Mouse (Mus musculus) cerebellum, adult 2 months (tissue): ENCODE results near the gene Trim31. TPM values are rescaled to one million over a fixed set of nuclear protein-coding genes. Genes with fewer than 3 reads are reported as not detected.

Experiments
- DNase-seq, 2 experiments: peaks; one replicate each; pipeline ENCODE4 v3.0.0; 2021
- H3K27ac ChIP-seq: fragments of 200-500 bp; 2 replicates; pipeline ENCODE4 v1.5.1; 2012; ENCODE audit warnings: low read length, control low read depth, inconsistent platforms; ENCODE audit not compliant: insufficient read depth
- H3K27me3 ChIP-seq: fragments of 200-500 bp; 2 replicates; pipeline ENCODE4 v1.6.1; 2012; ENCODE audit warnings: inconsistent platforms, mild to moderate bottlenecking, low read length, moderate library complexity; ENCODE audit not compliant: control insufficient read depth, insufficient read depth
- H3K4me1 ChIP-seq: fragments of 200-500 bp; 2 replicates; pipeline ENCODE4 v1.6.1; 2011; ENCODE audit warnings: low read length; ENCODE audit not compliant: control insufficient read depth, insufficient read depth
- H3K4me3 ChIP-seq: fragments of 200-500 bp; replicated peaks from 2 replicates; pipeline ENCODE3; 2011; ENCODE audit warnings: mild to moderate bottlenecking, low read depth, low read length, control low read depth; ENCODE audit not compliant: insufficient read depth
- CTCF ChIP-seq: fragments of 200-500 bp; IDR thresholded peaks from 2 replicates; pipeline ENCODE4 v1.5.1; 2011; ENCODE audit warnings: low read depth, mild to moderate bottlenecking, control low read depth, low read length, moderate library complexity, borderline replicate concordance; ENCODE audit not compliant: insufficient read depth
- POLR2A ChIP-seq: fragments of 200-500 bp; IDR thresholded peaks from 2 replicates; pipeline ENCODE4 v1.6.1; 2011; ENCODE audit warnings: low read length, control low read depth, borderline replicate concordance; ENCODE audit not compliant: insufficient read depth
- WGBS: fragments of 180-500 bp; shearing (Covaris S2); methylation state at CpG from one replicate; pipeline ENCODE4 v1.1.7; 2018; 5-methylcytosine and 5-hydroxymethylcytosine counted together
- polyA plus RNA-seq: library from polyadenylated mRNA; depleted of rRNA; stranded (reverse); fragments of >200 nt; gene quantifications from 2 replicates; pipeline ENCODE4 v1.2.3, GENCODE M21; 2012

Trim31 gene
- polyA plus RNA-seq, 1 experiment: not detected

DNA sequence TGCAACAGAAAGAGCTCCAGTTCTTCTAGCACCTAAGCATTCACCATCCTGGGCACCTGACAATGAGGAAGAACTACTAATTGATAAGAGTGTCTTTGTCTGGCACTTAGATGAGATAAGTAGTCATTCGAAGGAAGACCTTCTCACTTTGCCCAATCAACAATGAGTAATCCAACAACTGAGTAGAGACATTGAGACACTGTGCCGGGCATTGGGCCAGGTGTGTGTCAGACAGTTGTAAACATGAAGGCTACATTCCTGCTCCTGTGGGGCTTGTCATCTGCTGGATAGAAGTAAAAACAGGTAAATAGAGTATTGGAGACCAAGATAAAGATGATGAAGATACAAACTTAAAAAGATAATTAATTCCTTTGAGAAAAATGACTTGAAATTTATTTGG, 40.1 kb downstream of the Trim31 start:
- DNase-seq: no peak
- Histone ChIP-seq H3K27me3 (no peaks in the 10 kb centered on the region; the same call in 1 of the 2 replicates), H3K4me3 (no peak overlapping the region), H3K4me1 (0 out of 2 replicates have a peak, but pooled peaks cover 4% of the 10 kb centered on the region), H3K27ac (no peak overlapping the region)
- TF ChIP-seq CTCF: no peak
- no peak for TF ChIP-seq POLR2A
- 74% methylated on average over 2 of the region's 2 CpGs for WGBS

DNA sequence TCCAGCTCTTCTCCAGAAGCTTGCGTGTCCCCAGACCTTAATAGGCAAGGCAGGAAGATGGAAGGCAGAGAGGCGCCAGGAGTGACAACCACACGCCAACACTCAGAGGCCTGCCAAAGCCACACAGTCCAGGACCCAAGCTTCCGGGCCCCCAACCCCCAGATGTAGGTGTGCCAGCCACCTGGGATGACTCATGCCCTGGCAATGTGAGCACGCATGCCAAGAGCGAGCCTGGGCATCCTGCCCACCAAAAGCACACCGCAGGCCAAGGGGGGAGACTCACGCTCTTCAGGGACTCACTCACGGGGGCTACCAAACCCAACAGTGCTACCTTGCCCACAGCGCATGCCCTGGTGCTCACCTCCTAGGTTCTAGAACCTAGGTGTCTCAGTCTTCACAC, 44.5 kb downstream of the Trim31 start:
- WGBS: 10% methylated on average over 10 of the region's 10 CpGs
- H3K27ac ChIP-seq: peak overlapping the region; percentile 38
- H3K4me3 ChIP-seq: peak overlapping the region; percentile 59
- no peak for TF ChIP-seq CTCF
- TF ChIP-seq POLR2A: no peak
- DNase-seq: peak; percentile 84 to 85
- H3K4me1 ChIP-seq: peaks cover 6% of the 10 kb centered on the region; the same call in 1 of the 2 replicates
- H3K27me3 ChIP-seq: no peaks in the 10 kb centered on the region; the same call in 1 of the 2 replicates

DNA sequence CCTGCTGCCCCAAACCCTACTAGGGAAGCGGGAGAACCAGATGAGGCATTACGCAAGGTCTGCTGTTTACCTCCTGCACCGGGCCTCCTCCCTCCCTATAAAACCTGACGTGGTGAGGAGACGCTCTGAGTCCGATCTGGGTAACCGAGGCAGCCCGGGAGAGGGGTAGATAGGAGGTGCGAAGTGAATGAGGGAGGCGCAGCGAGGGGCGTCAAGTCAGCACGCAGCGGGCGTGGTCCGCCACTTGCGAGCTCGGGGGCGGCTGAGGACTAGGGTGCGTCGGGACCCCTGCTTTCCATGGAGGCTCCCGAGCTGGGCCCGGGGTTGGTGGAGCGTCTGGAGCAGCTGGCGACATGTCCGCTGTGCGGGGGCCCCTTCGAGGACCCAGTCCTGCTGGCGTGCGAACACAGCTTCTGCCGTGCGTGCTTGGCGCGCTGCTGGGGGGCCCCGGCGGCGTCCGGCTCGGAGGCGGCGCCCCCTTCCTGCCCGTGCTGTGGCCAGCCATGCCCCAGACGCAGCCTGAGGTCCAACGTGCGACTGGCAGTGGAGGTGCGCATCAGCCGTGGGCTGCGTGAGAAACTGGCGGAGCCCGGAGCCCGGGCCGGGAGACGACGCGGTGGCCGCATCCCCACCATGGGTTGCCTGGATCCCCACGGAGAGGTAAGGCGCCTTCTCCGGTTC, 45.0 kb downstream of the Trim31 start, which contains the start of gene Rnf39:
Gene Rnf39, plus strand, starts transcription at position 128 of the 681 bp plus-strand sequence.
- Histone ChIP-seq H3K27ac (peak within 1 kb of the TSS; percentile 38), H3K27me3 (no peaks in the 10 kb centered on the region; the same call in 1 of the 2 replicates), H3K4me1 (peaks cover 8% of the 10 kb centered on the region; the same call in 1 of the 2 replicates), H3K4me3 (peak within 1 kb of the TSS; percentile 59)
- WGBS: 2% methylated on average over 59 of the region's 59 CpGs
- TF ChIP-seq CTCF (no peak), POLR2A (0 out of 2 replicates have a peak, but pooled peaks have one; percentile 11)
- peak; percentile 50 to 65 for DNase-seq

DNA sequence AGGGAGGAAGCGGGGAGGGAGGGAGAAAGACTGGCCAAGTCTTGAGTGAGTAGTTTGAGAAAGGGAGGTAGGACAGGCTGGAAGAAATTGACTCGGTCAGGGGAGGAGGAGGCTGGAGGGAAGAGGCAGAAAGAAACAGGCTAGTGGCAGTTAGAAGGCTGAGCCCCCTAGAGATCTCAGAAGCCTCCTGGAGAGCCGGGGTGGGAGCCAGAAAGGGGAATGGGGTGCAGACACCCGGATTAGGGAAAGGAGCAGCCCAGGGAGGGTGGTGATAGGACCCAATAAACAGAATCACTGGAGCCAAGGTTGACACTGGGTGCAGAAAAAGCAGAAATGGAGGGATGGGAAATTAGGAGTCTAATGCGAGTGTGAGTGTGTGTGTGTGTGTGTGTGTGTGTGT, 45.8 kb downstream of the Trim31 start:
- DNase-seq: peak in 1 of 2 experiments; percentile 10
- H3K27ac ChIP-seq: no peak overlapping the region
- peaks cover 8% of the 10 kb centered on the region; the same call in 1 of the 2 replicates for H3K4me1 ChIP-seq
- H3K27me3 ChIP-seq: no peaks in the 10 kb centered on the region
- TF ChIP-seq POLR2A (no peak), CTCF (no peak)
- WGBS: 52% methylated on average over 5 of the region's 5 CpGs
- H3K4me3 ChIP-seq: peak overlapping the region; percentile 59

DNA sequence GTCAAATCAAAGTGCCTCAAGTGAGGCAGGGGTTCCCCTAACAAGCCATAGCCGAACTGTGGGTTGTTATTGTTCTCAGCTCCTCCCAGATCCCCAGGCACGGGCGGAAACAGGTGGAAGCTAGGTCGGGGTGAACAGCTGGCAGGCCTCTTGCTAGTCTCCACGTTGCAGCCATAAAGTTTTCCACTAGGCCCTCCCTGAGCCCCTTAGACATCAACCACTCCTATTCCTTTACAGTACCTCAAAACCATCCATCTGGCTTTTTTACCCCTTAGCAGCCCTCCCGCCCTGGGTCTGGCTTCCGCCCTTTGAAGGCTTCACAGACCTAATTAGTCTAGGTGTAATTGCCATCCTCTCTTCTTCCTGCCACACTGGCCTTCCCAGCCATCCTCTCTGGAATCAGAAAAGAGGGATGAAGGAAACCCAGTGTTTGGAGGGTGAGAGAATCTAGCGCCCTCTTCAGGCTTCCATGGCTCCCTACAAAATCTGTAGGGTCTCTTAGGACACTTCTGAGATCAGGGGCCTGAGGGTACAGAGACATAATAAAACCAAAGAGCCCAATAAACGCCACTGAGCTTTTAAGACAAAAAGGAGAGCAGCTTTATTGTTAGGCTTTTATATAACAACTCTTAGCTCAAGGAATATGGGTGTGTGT, 46.3 kb downstream of the Trim31 start:
- Histone ChIP-seq H3K4me1 (peaks cover 8% of the 10 kb centered on the region; the same call in 1 of the 2 replicates), H3K4me3 (peak overlapping the region; percentile 10), H3K27ac (no peak overlapping the region), H3K27me3 (no peaks in the 10 kb centered on the region)
- peak; percentile 15; the same call in 1 of the 2 replicates for TF ChIP-seq CTCF
- no peak for TF ChIP-seq POLR2A
- 52% methylated on average over 9 of the region's 9 CpGs for WGBS
- DNase-seq: peak; percentile 22 to 38

DNA sequence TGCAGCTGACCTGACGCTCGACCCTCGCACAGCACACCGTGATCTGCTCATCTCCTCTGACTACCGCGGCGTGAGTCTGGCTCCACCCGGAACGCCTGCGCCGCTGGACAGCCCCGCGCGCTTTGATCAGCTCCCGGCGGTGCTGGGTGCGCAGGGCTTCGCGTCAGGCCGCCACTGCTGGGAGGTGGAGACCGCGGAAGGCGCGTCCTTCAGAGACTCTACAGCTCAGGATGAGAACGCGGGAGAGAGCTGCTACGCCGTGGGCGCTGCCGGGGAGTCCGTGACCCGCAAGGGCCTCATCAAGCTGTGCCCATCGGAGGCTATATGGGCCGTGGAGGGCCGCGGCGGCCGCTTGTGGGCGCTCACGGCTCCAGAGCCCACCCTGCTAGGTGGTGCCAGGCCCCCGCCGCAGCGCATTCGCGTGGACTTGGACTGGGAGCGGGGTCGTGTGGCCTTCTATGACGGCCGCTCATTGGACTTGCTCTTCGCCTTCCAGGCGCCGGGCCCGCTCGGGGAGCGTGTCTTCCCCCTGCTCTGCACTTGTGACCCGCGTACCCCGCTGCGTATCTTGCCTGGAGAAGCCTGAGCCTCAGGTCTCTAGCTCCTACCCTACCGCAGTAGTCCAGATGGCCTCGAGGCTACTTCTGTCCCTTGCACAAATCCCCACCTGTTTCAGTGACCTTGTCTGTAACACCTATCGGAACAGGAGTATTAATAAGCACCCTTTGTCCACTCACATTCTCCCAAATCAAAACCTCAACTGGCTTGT, 49.3 kb downstream of the Trim31 start:
- peaks cover 8% of the 10 kb centered on the region; the same call in 1 of the 2 replicates for H3K4me1 ChIP-seq
- H3K27me3 ChIP-seq: no peaks in the 10 kb centered on the region
- TF ChIP-seq POLR2A (no peak; the same call in 1 of the 2 replicates), CTCF (no peak)
- peak overlapping the region; percentile 77 for H3K4me3 ChIP-seq
- WGBS: under 1% methylated on average over 62 of the region's 62 CpGs
- DNase-seq: peak; percentile 69 to 78
- peak overlapping the region; percentile 65 for H3K27ac ChIP-seq

DNA sequence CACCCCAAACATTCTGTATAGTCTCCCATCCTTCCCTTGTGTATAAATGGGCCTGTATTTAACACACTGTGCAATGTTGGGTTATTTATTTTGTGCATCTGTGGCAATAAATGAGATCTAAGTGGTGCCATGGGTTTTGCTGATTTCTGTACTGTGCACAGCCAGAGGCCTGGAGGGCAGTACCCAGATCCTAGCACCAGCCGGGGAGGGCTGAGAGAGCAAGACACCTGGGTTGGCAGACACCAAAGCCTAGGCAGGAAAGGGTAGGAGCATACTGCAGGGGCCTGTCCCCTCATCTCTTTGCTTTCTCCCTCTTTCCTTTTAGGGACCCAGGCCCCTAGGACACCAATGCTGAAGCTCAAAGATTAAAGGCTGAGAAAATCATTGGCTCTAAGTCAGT, 50.4 kb downstream of the Trim31 start:
- no peak for DNase-seq
- Histone ChIP-seq H3K4me3 (no peak overlapping the region), H3K27ac (no peak overlapping the region), H3K27me3 (no peaks in the 10 kb centered on the region), H3K4me1 (peaks cover 4% of the 10 kb centered on the region; the same call in 1 of the 2 replicates)
- TF ChIP-seq CTCF: no peak
- no peak for TF ChIP-seq POLR2A
- WGBS: 64% methylated on average over 1 of the region's 1 CpGs
